18 mouse cellular contexts compared by ENCODE assay signal in genomic region chr11:107768361-107768760, GRCm38 (mm10). TPM values are rescaled to one million over a fixed set of nuclear protein-coding genes. Genes with fewer than 3 reads are reported as not detected.
A peak's percentile ranks its signal among the peaks of the same experiment; 100 is the strongest.
DNase-seq lines count a peak whose midpoint lies in the region; ATAC-seq and TF ChIP-seq lines count a peak whose summit lies in the region.
"Had no signal": no experiment of that assay in that cellular context is flagged by ENCODE, and none has a peak within 500 bp of the region (broad histone marks: within the 10 kb centered on the region; RNA-seq: fewer than 3 reads in every experiment).

No protein-coding gene starts in this region.

- no peak for TF ChIP-seq CTCF in brain, embryonic 14.5 days (IDR thresholded peaks at IDR 0.05; ENCODE audit: borderline replicate concordance, extremely low read depth, insufficient read depth, insufficient read length)

- H3K4me3 ChIP-seq in forebrain, embryonic 12.5 days (replicated peaks), result no peak overlapping the region
- H3K4me3 ChIP-seq in forebrain, embryonic 16.5 days (replicated peaks; ENCODE audit: low read length), result no peak overlapping the region
- no peak overlapping the region for H3K4me3 ChIP-seq in hindbrain, embryonic 11.5 days (ENCODE audit: low read depth, low read length)
- H3K4me3 ChIP-seq in midbrain, embryonic 14.5 days (replicated peaks; ENCODE audit: low read depth, low read length), result no peak overlapping the region
- H3K4me3 ChIP-seq: limb, embryonic 13.5 days had no signal

- 0 out of 2 replicates have a peak, but pooled peaks cover 2% of the 10 kb centered on the region for H3K27me3 ChIP-seq in forebrain, embryonic 12.5 days
- H3K27me3 ChIP-seq in forebrain, embryonic 16.5 days (replicated peaks; ENCODE audit: control insufficient read depth, insufficient read depth, low read length), result no peaks in the 10 kb centered on the region
- H3K27me3 ChIP-seq in hindbrain, embryonic 11.5 days (ENCODE audit: control insufficient read depth, insufficient read depth, low read length), result no peaks in the 10 kb centered on the region
- H3K27me3 ChIP-seq in midbrain, embryonic 14.5 days (ENCODE audit: control insufficient read depth, insufficient read depth, low read length), result no peaks in the 10 kb centered on the region
- H3K27me3 ChIP-seq: limb, embryonic 13.5 days; Patski had no signal

- H3K36me3 ChIP-seq in forebrain, embryonic 12.5 days (replicated peaks), result no peaks in the 10 kb centered on the region
- H3K36me3 ChIP-seq in forebrain, embryonic 16.5 days (ENCODE audit: control insufficient read depth, insufficient read depth), result no peaks in the 10 kb centered on the region
- H3K36me3 ChIP-seq in hindbrain, embryonic 11.5 days (ENCODE audit: control insufficient read depth, insufficient read depth, low read length), result no peaks in the 10 kb centered on the region
- no peaks in the 10 kb centered on the region; the same call in 1 of the 2 replicates for H3K36me3 ChIP-seq in midbrain, embryonic 14.5 days (ENCODE audit: control insufficient read depth, insufficient read depth, low read length)
- H3K36me3 ChIP-seq: limb, embryonic 13.5 days had no signal

- H3K27ac ChIP-seq in forebrain, embryonic 12.5 days, result peak overlapping the region; percentile 9; the same call in 1 of the 2 replicates
- no peak overlapping the region for H3K27ac ChIP-seq in forebrain, embryonic 16.5 days (ENCODE audit: low read length)
- no peak overlapping the region for H3K27ac ChIP-seq in hindbrain, embryonic 11.5 days (ENCODE audit: low read depth, low read length)
- peak overlapping the region; percentile 52 for H3K27ac ChIP-seq in midbrain, embryonic 14.5 days (replicated peaks; ENCODE audit: low read depth, low read length)
- H3K27ac ChIP-seq: limb, embryonic 13.5 days; stomach, postnatal 0 days had no signal

- TF ChIP-seq POLR2A in brain, embryonic 14.5 days (IDR thresholded peaks at IDR 0.05; ENCODE audit: borderline replicate concordance, extremely low read depth, insufficient read depth, insufficient read length, poor library complexity, severe bottlenecking), result no peak

- WGBS in forebrain, embryonic 12.5 days, result 46% methylated on average over 8 of the region's 8 CpGs
- WGBS in forebrain, embryonic 16.5 days, result 42% methylated on average over 8 of the region's 8 CpGs
- 58% methylated on average over 8 of the region's 8 CpGs for WGBS in hindbrain, embryonic 11.5 days
- 34% methylated on average over 8 of the region's 8 CpGs for WGBS in midbrain, embryonic 14.5 days

- no peak overlapping the region for H3K4me2 ChIP-seq in forebrain, embryonic 12.5 days
- no peak overlapping the region for H3K4me2 ChIP-seq in forebrain, embryonic 16.5 days (ENCODE audit: low read length)
- no peak overlapping the region for H3K4me2 ChIP-seq in hindbrain, embryonic 11.5 days (replicated peaks; ENCODE audit: low read depth, low read length)
- no peak overlapping the region for H3K4me2 ChIP-seq in midbrain, embryonic 14.5 days (ENCODE audit: low read length)
- H3K4me2 ChIP-seq: limb, embryonic 13.5 days had no signal

- no peak overlapping the region for H3K9ac ChIP-seq in forebrain, embryonic 12.5 days
- no peak overlapping the region for H3K9ac ChIP-seq in forebrain, embryonic 16.5 days (replicated peaks; ENCODE audit: low read depth, low read length)
- H3K9ac ChIP-seq in hindbrain, embryonic 11.5 days (ENCODE audit: low read depth, low read length), result no peak overlapping the region
- no peak overlapping the region for H3K9ac ChIP-seq in midbrain, embryonic 14.5 days (replicated peaks; ENCODE audit: low read length)
- H3K9ac ChIP-seq: limb, embryonic 13.5 days; liver, postnatal 0 days had no signal

- H3K9me3 ChIP-seq in forebrain, embryonic 12.5 days, result no peaks in the 10 kb centered on the region
- no peaks in the 10 kb centered on the region for H3K9me3 ChIP-seq in forebrain, embryonic 16.5 days (ENCODE audit: control insufficient read depth, low read length)
- no peaks in the 10 kb centered on the region for H3K9me3 ChIP-seq in hindbrain, embryonic 11.5 days (ENCODE audit: control insufficient read depth, low read length)
- H3K9me3 ChIP-seq in midbrain, embryonic 14.5 days (ENCODE audit: control insufficient read depth, low read length), result no peaks in the 10 kb centered on the region
- H3K9me3 ChIP-seq: limb, embryonic 13.5 days had no signal

- peak; percentile 71 for DNase-seq in brain, embryonic 14.5 days (ENCODE audit: low read depth)
- no peak for DNase-seq in hindbrain, embryonic 11.5 days (ENCODE audit: low spot score)
- DNase-seq in midbrain, embryonic 14.5 days, result peak; percentile 68
- no peak for DNase-seq in adrenal gland, postnatal 4 days (ENCODE audit: low spot score in 2 of 2)
- no peak for DNase-seq in yolk sac, embryonic 10.5 days (ENCODE audit: low spot score)
- DNase-seq: B cell, adult 2 months; cerebellum, adult 11-12 months; kidney, adult 9 months; liver, postnatal 0 days; right cerebral cortex, adult 18-20 months; thymus, postnatal 25 days had no signal

- peaks cover 57% of the 10 kb centered on the region for H3K4me1 ChIP-seq in forebrain, embryonic 12.5 days
- H3K4me1 ChIP-seq in forebrain, embryonic 16.5 days (replicated peaks; ENCODE audit: control insufficient read depth, insufficient read depth, low read length), result peaks cover 21% of the 10 kb centered on the region
- H3K4me1 ChIP-seq in hindbrain, embryonic 11.5 days (replicated peaks; ENCODE audit: control insufficient read depth, insufficient read depth, low read length), result 0 out of 2 replicates have a peak, but pooled peaks cover 7% of the 10 kb centered on the region
- peaks cover 45% of the 10 kb centered on the region for H3K4me1 ChIP-seq in midbrain, embryonic 14.5 days (ENCODE audit: control insufficient read depth, insufficient read depth, low read length)

- no peak for ATAC-seq in forebrain, embryonic 12.5 days (ENCODE audit: low FRiP score)
- no peak for ATAC-seq in forebrain, embryonic 16.5 days
- peak; percentile 39; the same call in 1 of the 2 replicates for ATAC-seq in hindbrain, embryonic 11.5 days (ENCODE audit: low FRiP score)
- ATAC-seq in midbrain, embryonic 14.5 days (ENCODE audit: low FRiP score, low TSS enrichment), result no peak
- ATAC-seq: liver, postnatal 0 days; Patski had no signal

RNA-seq across cellular contexts. Expression of gene Cacng4, which starts 26.0 kb away (rescaled TPM):
- polyA plus RNA-seq in forebrain, embryonic 12.5 days (2016; fragmentation: Nextera tagmentation; extraction: Ambion mirVana), result 21.0 and 22.8 TPM in 2 replicates
- 33.8 and 39.6 TPM in 2 replicates for polyA plus RNA-seq in forebrain, embryonic 16.5 days (2015; fragmentation: Nextera tagmentation; extraction: Ambion mirVana)
- 117 and 152 TPM in 2 replicates for polyA plus RNA-seq in brain, embryonic 14.5 days (2012; rRNA removed)
- 28.6 and 30.7 TPM in 2 replicates for polyA plus RNA-seq in hindbrain, embryonic 11.5 days (2014; fragmentation: Nextera tagmentation; extraction: Ambion mirVana)
- polyA plus RNA-seq in midbrain, embryonic 14.5 days (2014; fragmentation: Nextera tagmentation; extraction: Ambion mirVana), result 66.4 and 80.5 TPM in 2 replicates
- total RNA-seq in adrenal gland, postnatal 4 days (2021), result 10 to 100 TPM in 1 of 2 experiments, 1 to 10 TPM in 1; 8.9 to 12.1 TPM
- total RNA-seq: hematopoietic stem cell, adult 5-6 weeks; neutrophil, adult 5-6 weeks had no signal
- polyA plus RNA-seq: liver, postnatal 0 days had no signal

RNA-seq across cellular contexts. Expression of gene Cacng1, which starts 52.0 kb away (rescaled TPM):
- 0.26 TPM in 1 of 2 replicates, not detected in the other for polyA plus RNA-seq in forebrain, embryonic 12.5 days (2016; fragmentation: Nextera tagmentation; extraction: Ambion mirVana)
- 0.26 and 0.39 TPM in 2 replicates for polyA plus RNA-seq in forebrain, embryonic 16.5 days (2015; fragmentation: Nextera tagmentation; extraction: Ambion mirVana)
- polyA plus RNA-seq in brain, embryonic 14.5 days (2012; rRNA removed), result 1.4 and 1.8 TPM in 2 replicates
- 0.36 and 0.43 TPM in 2 replicates for polyA plus RNA-seq in hindbrain, embryonic 11.5 days (2014; fragmentation: Nextera tagmentation; extraction: Ambion mirVana)
- 0.45 and 0.46 TPM in 2 replicates for polyA plus RNA-seq in midbrain, embryonic 14.5 days (2014; fragmentation: Nextera tagmentation; extraction: Ambion mirVana)
- 10 to 100 TPM in 1 of 2 experiments, 1 to 10 TPM in 1; 2.4 to 11.1 TPM for total RNA-seq in adrenal gland, postnatal 4 days (2021)
- total RNA-seq: hematopoietic stem cell, adult 5-6 weeks; neutrophil, adult 5-6 weeks had no signal

Comparison
In these comparisons a context has a peak if more than half of its experiments do, and no peak if none do; other contexts are left out.
1. H3K27ac ChIP-seq: peak in forebrain, embryonic 12.5 days (single experiment) and midbrain, embryonic 14.5 days (single experiment); none in forebrain, embryonic 16.5 days (single experiment) and hindbrain, embryonic 11.5 days (single experiment).
2. DNase-seq: peak in brain, embryonic 14.5 days (single experiment) and midbrain, embryonic 14.5 days (single experiment); none in hindbrain, embryonic 11.5 days (single experiment), adrenal gland, postnatal 4 days (0 of 2) and yolk sac, embryonic 10.5 days (single experiment).